Mouse (Mus musculus): ENCODE measurements around the gene Ncapd2.

Ncapd2 gene

DNA sequence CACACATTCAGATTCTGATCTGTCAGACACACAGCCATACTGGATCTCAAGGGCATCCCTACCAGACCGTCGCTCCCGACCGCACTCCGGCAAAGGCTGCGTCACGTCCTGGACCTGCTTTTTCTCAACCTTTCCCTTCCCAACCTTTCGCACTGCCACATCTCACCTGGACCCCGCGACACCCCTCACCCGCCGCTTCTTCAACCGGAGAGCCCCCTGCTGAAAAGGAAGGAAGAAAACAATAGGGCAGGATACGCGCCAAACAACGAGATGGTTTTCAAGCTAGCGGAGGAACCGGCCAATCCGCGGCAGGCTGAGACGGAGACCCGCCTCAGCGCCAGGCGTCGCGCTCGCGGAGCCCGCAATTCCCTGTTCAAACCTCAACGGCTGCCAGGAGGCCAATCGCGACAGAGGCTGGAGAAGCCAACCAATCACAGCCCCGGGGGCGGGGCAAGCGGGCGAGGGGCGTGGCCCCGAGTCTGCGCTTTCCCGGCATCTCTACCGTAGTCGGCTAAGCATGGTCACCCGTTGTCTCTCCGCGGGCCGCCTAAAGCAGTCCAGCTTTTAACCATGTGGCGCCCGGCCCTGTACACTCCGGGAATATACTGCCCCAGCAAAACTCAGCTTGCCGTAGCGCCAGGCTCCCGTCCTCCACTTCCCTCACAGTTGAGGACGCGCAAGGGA lies at the start of gene Ncapd2, which contains the start of gene Mrpl51:
Ncapd2 (minus strand) TSS at position 370 of the 684 bp plus-strand sequence.
Mrpl51 (plus strand) TSS at position 470 of the 684 bp plus-strand sequence.
- peak; percentile 98 for DNase-seq

DNA sequence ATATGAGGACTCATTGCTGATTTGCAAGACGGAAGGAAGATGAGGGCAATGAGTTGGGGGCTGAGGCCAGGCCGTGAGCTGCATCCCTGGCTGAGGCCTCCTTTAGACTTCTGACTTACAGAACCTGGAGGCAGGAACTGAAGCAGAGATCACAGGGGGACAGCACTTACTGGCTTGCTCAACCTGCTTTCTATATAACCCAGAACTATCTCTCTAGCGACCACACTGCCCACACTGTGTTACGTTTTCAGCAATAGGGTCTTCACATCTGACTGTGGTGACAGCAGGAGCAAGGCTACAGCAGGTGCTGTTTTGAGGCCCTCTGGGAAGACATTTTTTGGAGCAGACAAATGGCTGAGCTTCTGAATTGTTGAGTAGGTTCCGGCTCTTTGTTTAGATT lies 49.1 kb upstream of the Ncapd2 start:
- no peak for DNase-seq

DNA sequence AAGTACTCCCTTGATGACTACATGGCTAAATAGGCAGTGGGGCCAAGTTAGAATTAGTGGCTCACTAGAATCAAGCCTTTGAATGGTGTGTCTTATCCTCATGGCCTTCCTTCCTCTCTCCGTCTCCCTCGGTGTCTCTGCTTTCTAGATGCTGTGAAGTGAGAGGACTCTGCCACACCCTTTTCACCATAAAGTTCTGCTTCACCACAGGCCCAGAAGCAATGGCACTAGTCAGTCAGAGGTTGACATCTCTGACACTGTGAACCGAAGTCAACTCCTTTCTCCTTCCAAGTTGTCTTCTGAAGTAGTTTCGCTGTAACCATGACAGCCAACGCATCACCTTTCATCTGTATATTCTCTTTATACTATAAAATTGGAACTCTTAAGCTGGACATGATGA lies 48.0 kb upstream of the Ncapd2 start:
- no peak for DNase-seq

DNA sequence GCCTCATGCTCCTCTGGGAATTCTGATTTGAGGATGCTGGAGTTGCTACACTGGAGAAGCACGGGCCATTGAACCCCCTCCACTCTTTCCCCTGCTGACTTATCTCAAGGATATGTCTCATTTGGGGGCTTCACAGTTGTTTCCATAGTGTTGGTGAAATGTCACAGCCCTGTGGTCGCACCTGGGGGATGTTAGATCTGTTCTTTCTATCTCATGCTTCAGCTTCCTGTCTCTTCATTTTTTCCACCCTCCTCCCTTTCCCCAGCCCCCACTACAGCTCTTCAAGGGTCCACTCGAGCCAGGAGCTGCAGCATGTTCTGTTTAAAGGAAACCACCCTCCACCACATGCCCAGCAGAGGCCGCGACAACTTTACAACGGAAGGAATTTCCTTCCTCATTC lies 46.9 kb upstream of the Ncapd2 start:
- DNase-seq, result no peak

DNA sequence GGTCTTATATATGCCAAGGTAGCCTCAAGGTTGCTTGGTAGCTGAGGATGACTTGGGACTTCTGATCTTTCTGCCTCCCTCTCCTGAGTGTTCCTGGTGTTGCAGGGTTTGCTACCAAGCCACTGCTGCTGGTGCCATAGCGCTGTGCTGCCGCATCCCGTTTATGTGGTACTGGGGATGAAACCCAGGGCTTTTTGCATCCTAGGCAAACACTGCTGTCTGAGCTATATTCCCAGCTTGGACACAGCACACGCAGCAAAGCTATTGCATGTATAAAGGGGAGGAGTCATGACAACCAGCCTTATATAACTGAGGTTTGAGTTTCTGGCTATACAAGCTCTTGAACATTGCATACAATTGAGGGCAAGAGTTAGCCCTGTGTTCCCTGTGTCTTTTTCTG lies 45.9 kb upstream of the Ncapd2 start:
- no peak for DNase-seq

DNA sequence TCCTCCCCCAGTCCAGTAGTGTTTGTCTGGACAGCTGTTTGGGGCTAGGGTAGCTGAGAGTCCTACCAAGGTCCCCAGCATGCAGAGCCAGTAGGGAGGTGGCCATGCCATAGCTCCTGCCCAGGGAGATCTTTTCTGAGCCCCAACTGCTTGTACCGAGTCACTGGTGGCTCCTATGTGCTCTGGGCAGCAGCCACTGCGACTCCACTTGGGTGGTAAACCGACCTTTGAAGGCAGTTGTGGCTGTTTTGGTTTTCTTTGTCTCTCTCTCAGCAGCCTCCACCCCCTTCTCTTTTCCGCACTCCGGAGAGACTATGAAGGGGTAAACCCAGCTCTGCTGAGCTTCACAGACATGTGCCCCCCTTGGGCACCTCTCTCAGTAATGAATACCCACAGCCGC lies 45.3 kb upstream of the Ncapd2 start, which contains the start of gene Cd27:
Cd27 (minus strand) TSS at position 229 of the 400 bp plus-strand sequence.
- DNase-seq, result no peak

DNA sequence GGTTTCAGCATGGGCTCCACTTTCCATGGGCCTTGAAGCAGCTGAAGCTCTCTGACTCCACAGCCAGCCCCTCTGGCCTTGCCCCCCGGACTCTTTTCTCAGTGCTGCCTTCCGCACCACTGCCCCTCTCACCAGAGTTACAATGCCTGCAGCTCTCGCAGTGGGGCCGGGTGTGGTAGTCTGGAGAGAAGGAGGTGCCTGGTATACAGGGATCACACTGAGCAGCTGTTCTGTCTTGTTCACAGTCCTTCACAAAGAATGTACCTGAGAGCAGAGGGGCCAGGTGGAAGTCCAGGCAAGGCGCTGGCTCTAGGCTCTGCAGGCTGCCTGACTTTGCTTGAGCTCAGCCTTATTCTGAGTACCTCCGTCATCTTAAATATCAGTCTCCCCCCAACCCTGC lies 44.8 kb upstream of the Ncapd2 start:
- DNase-seq, result no peak

DNA sequence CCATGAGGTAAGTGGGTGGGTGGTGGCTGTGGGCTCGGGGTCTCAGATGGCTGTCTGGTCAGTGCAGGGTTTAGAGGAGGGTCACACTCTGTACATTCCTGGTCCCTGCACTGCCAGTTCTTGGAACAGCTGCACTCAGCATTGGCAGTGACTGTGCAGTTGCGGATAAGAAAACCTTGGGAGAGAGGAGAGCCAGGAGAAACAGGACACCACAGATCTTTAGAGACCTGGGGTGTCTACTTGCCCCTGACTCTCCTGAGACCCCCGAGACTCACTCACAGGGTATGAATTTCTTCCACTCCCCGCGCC lies 43.0 kb upstream of the Ncapd2 start:
- no peak for DNase-seq

DNA sequence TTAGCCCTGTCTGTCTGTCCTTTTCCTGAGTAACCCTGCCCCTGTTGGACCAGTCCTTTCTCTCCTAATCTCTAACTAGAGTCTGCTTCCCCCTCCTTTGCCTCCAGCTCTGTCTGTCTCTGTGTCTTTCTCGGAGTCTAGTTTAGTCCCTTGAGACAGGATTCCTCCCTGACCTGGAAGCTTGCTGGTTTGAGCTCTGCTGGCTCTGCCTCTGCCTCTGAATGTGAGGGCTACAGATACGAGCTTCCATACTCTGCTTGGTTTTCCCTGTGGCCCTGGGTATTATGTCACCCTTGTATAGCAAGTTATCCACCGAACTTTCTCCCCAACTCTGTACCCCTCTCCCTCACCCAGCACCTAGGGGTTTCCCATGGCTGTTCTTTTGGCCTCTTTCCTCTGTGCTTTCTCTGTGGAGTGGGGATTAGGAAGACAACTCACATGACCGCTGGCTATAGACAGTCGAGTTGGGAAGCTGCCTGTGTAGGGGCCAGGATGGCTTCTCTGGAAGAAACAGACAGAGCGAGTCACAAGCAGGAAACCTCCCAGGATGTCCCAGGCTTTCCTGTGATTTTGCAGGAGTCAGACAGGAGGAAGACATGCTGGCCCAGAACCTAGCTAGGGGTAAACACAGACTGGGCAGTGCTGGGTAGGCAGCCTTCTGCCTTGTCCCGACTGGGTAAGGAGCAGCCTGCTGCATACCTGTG lies 42.5 kb upstream of the Ncapd2 start:
- no peak for DNase-seq

DNA sequence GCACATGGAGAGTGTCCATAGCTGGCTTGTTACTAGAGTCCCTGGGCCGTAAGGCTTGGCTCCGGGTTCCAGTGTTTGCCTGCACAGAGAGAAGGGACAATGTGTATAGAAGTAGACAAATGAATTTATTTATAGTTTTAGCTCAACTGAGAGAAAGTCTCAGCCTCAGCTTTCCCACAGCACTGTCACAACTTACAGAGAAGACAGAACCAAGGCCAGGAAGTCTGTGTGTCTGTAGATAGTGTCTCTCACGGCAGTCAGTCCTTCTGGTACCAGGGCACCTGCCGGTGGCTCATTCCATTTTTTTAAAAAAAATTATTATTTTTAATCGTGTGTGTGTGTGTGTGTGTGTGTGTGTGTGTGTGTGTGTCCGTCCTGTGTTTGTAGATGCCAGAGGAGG lies 41.0 kb upstream of the Ncapd2 start:
- DNase-seq, result no peak

DNA sequence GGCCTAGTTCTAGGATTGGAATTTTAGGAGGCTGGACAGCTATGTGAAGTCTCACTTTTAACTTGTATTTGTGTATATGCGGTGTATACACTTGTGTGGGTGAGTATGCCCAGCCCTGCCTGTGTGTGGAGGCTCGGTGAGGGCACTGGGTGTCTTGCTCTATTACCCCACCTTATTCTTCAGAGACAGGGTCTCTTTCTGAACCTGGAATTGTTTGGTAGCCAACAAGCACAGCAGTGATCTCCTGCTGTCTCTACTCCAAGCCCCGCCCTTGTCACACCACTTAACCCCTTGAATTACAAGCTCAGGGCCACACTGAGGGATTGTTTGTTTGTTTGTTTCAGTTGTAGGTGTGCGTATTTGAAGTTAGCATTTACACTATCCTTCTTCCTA lies 40.5 kb upstream of the Ncapd2 start:
- DNase-seq, result no peak

DNA sequence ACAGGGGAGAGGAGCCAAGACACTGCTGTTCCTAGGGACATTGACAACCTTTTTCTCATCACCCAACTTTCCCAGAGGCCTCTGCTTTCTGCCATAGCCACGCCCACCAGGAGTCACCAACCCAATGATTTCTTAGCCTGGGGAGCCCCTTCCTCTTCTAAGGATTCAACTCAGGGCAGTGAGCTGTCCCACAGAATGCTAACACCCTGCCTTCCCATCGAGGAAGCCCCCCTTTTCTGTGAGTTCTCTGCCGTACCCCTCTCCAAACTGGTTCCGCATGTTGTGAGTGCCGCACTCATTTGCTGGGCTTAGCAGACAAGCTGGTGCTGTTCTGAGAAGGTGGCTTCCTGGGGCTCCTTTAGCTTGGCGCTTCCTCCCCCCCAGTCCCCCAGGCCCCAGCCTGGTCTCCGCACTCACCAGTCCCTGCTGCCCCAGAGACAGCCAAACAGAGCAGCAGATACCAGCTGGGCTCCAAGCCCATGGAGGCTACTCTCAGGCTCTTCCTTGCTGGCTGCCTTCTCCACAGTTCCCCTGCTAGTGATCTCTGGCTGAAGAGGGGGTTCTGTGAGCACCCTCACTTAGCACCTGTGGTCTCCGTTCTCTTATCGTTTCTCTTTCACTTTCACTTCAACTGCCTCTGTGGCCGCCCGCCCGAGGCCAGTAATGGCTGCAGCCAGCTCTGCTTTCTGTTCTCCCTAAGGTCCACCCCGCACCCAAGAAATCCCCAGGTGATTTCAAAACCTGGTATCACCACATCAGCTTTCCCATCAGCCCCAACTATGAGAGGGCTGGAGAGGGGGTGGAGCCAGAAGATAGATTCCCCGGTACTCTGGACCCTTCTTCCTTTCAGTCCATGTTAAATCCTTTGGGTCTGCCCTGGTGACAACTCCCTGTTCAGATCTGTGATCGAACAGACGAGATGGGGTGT lies 39.9 kb upstream of the Ncapd2 start, which contains the start of gene Tapbpl:
Tapbpl (minus strand) TSS at position 744 of the 928 bp plus-strand sequence.
- DNase-seq, result no peak

DNA sequence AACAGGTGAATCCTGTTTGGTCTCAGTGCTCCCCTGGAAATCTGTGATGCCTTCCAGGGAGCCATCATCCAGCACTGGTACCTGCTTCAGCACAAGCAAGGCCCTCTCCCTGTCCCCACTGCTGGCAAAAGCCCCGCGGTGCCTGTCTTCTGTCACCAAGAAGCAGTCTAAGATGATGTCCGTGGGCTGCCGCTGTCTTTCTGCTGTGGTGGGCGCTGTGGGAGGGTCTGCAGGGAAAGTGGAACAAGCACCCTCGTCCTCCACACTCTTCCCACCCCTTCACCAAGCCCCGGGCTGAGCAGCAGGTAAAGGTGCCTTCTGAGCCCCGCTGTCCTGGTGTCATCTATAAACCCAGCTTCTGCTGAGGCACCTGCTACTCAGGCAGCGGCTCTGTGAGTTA lies 39.1 kb upstream of the Ncapd2 start:
- DNase-seq, result no peak

DNA sequence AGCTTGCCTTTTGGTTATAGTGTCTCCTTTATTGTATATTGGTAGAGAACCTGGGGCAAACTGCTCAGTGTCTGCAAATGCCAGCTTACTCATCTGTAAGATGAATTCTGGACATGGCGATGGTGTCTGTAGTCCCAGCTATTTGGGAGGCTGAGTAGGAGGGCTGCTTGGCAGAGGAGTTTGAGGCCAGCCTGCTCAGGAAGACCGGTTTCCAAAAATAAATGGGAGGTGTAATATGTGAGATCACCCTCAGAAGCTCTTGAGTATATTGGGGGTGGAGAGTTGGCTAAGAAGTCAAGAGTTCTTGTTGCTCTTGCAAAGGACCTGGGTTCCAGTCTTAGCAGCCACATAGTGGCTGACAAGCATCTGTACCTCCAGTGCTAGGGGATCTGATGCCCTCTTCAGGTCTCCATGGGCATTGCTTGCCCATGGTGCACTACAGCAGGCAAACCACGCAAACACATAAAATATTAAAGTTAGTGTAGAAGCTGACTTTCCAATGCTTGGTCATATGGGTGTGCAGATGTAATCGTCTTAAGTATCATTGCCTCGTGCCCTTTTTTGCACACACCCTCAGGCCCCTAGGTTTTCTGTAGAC lies 34.1 kb upstream of the Ncapd2 start:
- no peak for DNase-seq

DNA sequence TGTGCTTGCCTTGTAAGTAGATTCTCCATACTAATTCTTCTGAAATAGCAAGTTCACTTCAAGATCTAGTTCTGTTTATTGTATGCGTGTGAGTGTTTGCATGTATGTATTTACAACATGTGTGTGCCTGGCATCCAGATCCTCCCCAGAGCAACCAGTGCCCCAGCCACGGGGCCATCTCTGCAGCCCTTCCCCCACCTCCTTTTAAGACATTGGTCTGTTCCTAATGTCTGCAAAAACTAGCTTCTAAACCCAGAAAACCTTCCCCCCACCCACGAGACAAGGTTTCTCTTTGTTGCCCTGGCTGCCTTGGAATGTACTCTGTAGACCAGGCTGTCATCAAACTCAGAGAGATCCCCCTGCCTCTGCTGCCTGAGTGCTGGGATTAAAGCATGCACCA lies 31.1 kb upstream of the Ncapd2 start:
- no peak for DNase-seq

DNA sequence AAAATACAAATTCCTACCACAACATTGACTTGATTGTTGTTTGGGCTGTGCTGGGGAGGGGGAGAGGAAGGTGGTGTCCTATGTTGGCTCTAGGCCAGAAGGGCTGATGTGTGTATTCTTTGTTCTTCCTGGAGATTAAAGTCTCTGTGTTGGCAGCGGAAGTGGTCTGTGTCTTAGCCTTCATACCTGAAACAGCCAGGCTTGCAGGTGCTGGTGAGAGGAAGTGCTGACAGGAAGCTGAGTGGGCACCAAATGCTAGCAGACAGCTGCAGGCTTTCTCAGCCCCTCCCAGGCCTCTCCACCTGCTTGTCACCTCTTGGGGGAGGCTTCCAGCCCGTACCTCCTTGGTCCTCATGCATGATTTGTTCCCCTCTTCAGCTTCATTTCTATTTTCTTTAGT lies 30.6 kb upstream of the Ncapd2 start:
- DNase-seq, result no peak

DNA sequence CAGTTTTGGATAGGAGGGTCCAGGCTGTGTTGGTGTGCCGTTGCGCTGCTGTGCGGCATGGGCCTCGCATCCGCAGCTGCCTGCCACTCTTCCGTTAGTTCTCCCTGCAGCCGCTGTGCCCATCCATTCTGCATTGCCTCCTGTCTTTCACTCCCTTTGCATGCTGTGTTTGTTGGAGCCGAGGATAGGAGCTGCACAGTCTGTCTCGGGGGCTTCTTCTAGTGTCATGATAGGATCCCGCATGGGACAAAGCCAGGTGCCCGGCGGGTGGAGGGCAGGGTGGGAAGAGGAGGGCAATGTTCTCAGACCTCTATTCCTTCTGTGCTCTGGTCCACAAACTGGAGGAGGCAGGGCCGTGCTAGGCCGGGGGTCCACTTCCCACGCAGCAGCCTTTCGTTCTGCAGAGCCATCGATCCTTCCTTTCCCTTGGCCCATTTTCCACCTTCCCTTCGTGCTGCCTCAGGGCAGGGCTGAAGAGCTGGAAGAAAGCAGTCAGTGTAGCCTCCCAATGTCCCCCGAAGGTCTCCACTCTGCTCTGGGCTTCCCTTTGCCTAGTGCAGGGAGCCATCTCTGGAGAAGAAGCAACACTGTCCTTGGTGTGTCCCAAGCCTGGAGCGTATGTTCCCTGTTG lies 29.7 kb upstream of the Ncapd2 start:
- no peak for DNase-seq

DNA sequence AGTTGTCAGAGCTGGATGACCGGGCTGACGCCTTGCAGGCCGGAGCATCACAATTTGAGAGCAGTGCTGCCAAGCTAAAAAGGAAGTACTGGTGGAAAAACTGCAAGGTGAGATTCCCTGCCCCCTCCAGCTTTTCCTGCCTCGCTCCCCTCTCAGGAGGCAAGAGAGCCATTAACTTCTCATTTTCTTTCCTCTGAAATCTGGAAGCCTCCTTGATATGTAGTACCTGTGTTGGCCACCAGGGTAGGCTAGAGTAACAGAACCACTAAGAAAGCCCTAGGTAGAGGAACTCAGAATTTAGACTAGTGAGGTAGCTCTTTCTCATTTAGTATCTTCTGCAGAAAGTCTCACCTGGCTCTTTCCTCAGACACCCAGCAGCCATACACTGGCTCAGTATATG lies 27.5 kb upstream of the Ncapd2 start:
- DNase-seq, result peak; percentile 66

DNA sequence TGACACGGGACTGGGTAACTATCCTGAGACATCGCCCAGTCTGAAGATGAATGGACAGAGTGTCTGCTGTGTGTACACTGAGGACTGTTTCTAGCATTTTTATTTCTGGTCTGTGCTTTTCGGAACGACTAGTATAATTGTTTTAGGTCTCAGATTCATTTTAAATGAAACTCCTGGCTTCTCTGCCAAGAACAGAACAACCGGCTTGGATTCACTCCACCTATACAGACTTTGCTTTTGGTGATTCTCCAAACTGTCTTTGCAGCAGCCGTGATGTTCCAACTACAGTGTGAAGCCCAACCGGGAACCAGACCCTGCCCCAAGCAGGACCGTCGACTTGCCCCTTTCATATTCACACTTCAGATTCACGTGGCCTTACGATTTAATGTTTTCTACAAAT lies 26.4 kb upstream of the Ncapd2 start:
- no peak for DNase-seq

DNA sequence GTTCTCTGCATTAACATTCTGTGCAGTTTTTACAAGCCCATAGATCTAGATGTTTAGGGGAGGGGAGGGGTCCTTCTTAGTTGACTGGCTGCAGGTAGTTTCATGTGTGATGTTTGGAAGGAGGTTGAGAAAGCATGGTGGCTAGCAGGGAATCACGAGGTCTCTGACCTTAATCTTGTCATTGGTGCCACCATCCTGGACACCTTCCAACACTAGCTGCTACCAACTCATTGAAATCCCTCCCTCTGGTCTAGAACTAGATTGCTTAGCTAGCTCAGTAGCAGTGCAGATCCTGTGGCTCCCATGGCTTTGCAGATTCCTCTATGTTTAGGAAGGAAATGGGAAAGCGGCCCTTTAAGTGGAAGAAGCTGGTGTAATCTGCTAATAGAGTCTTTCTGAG lies 25.4 kb upstream of the Ncapd2 start:
- no peak for DNase-seq

DNA sequence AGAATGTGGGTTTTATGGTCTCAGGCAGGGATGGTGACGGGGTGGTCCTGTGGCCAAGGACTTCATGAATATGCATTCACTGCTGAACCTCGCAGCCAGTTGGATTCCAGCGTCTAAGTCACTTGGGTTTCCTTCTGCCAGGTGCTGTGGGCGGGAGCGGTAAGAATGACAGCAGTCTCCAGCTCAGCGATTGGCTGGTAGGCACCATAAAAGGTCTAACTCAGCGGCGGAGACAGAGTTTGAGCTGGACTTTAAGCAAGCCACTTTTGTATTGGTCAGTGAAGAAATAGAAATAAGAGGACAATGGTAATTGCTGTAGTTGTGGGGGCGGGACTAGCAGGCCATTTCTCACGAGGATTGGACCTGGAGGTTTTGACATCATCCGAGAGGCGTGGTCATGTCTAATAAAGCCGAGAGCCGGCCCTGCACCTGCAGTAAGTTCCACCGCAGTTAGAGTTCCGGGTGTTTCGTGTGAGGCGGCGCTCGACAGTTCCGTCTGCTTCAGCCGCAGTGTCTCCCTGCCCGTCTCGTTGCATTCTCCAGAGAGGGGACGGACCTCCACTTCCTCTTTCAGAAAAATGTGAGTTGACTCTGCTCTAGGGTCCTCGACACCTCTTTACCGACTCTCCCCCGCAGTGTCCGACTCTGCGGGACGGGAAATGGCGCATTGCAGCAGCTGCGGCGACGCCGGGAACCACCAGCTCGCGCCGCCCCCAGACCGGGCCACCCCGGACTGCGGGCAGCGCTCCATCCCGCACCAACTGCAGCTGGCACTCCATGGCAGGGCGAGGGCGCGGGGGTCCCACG lies 23.9 kb upstream of the Ncapd2 start, which contains the start of gene Vamp1:
Vamp1 (plus strand) TSS at position 404 of the 807 bp plus-strand sequence.
- DNase-seq, result peak; percentile 86

DNA sequence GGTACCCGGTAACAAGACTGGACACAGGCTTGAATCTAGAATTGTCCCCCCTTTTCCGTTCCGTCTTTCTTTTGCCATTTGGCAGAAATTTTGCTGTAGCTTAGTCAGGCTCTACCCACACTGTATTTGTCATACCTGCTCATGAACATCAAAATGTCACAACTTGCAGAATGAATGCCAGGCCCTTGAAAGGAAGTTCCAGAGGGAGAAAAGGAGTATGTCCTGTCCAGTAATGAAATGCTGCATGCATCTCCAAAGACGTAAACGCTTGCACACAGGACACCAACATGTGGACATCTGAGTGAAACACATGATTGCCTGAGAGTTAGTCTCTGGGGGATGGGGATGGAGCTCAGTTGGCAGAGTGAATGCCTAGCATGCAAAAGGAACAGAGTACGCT lies 22.2 kb upstream of the Ncapd2 start:
- no peak for DNase-seq
